Mouse (Mus musculus): ENCODE data around the gene Mogs. TPM values are rescaled to one million over a fixed set of nuclear protein-coding genes. Genes with fewer than 3 reads are reported as not detected.
"Not testable (repeated sequence)": the region's sequence is repeated elsewhere in the genome, so short reads cannot be mapped to it uniquely, and the experiment has no call there.

Mogs gene
- total RNA-seq, 2 experiments from 2014 or later, result 29.4 to 30.0 TPM

GRCm38 (mm10) chr6:83138056-83138455 lies 22.8 kb downstream of the Mogs start:
- DNase-seq (ENCODE audit: low spot score in 2 of 2), result no peak
- intact Hi-C loops (cut with DNase I), result no loop called here

- intact Hi-C loops (cut with DNase I), result no loop called here
Measured at GRCm38 (mm10) chr6:83140044-83140443, 24.7 kb downstream of the Mogs start.

GRCm38 (mm10) chr6:83141636-83142035 lies 26.3 kb downstream of the Mogs start:
- DNase-seq (ENCODE audit: low spot score in 2 of 2), result no peak
- intact Hi-C loops (cut with DNase I), result no loop called here

More at GRCm38 (mm10) chr6:83140044-83140443, 24.7 kb downstream of the Mogs start:
- DNase-seq (ENCODE audit: low spot score in 2 of 2), result peak in 1 of 2 experiments; percentile 6

- DNase-seq (ENCODE audit: low spot score in 2 of 2), result peak; percentile 75 to 82
- intact Hi-C loops (cut with DNase I), result no loop called here
Measured at GRCm38 (mm10) chr6:83142211-83142731, 27.0 kb downstream of the Mogs start.

- DNase-seq (ENCODE audit: low spot score in 2 of 2), result peak; percentile 46 to 59
- intact Hi-C loops (cut with DNase I), result no loop called here
Measured at GRCm38 (mm10) chr6:83142886-83143285, 27.6 kb downstream of the Mogs start.

- intact Hi-C loops (cut with DNase I), result no loop called here
- DNase-seq (ENCODE audit: low spot score in 2 of 2), result no peak
Measured at GRCm38 (mm10) chr6:83145209-83145608, 29.9 kb downstream of the Mogs start.

- intact Hi-C loops (cut with DNase I), result no loop called here
- DNase-seq (ENCODE audit: low spot score in 2 of 2), result no peak
Measured at GRCm38 (mm10) chr6:83145805-83146204, 30.5 kb downstream of the Mogs start.

- intact Hi-C loops (cut with DNase I), result no loop called here
- DNase-seq (ENCODE audit: low spot score in 2 of 2), result no peak
Measured at GRCm38 (mm10) chr6:83147280-83147679, 32.0 kb downstream of the Mogs start.

- DNase-seq (ENCODE audit: low spot score in 2 of 2), result no peak
- intact Hi-C loops (cut with DNase I), result no loop called here
Measured at GRCm38 (mm10) chr6:83151721-83152120, 36.4 kb downstream of the Mogs start.

- intact Hi-C loops (cut with DNase I), result no loop called here
- no peak for DNase-seq (ENCODE audit: low spot score in 2 of 2)
Measured at GRCm38 (mm10) chr6:83153038-83153437, 37.7 kb downstream of the Mogs start.

- no peak for DNase-seq (ENCODE audit: low spot score in 2 of 2)
- intact Hi-C loops (cut with DNase I), result no loop called here
Measured at GRCm38 (mm10) chr6:83153485-83153884, 38.2 kb downstream of the Mogs start.

- intact Hi-C loops (cut with DNase I), result loop anchor here (5.0 kb wide), 1 partner anchor 33 kb away; the partner anchor contains the start of gene Wbp1
- peak in 1 of 2 experiments; percentile 43 for DNase-seq (ENCODE audit: low spot score in 2 of 2)
Measured at GRCm38 (mm10) chr6:83155552-83156238, 40.4 kb downstream of the Mogs start.

GRCm38 (mm10) chr6:83156259-83156684 lies 41.0 kb downstream of the Mogs start, which contains the start of the genes Wdr54 and 1700003E16Rik:
Wdr54 (minus strand) TSS chr6:83156397.
1700003E16Rik (plus strand) TSS chr6:83156404.
- intact Hi-C loops (cut with DNase I), result loop anchor here (5.0 kb wide), 1 partner anchor 34 kb away; the partner anchor contains the start of gene Wbp1

GRCm38 (mm10) chr6:83159456-83159855 lies 44.2 kb downstream of the Mogs start:
- DNase-seq (ENCODE audit: low spot score in 2 of 2), result not testable (repeated sequence)
- intact Hi-C loops (cut with DNase I), result loop anchor here (5.0 kb wide), 1 partner anchor 37 kb away; the partner anchor contains the start of gene Wbp1

More at GRCm38 (mm10) chr6:83156259-83156684, 41.0 kb downstream of the Mogs start, which contains the start of the genes Wdr54 and 1700003E16Rik:
- DNase-seq (ENCODE audit: low spot score in 2 of 2), result peak; percentile 82 to 84

- no peak for DNase-seq (ENCODE audit: low spot score in 2 of 2)
- intact Hi-C loops (cut with DNase I), result loop anchor here (10.0 kb wide), 1 partner anchor 167 kb away; no protein-coding TSS in a partner anchor
Measured at GRCm38 (mm10) chr6:83161442-83161841, 46.1 kb downstream of the Mogs start.

- intact Hi-C loops (cut with DNase I), result loop anchor here (10.0 kb wide), 1 partner anchor 167 kb away; no protein-coding TSS in a partner anchor
- DNase-seq (ENCODE audit: low spot score in 2 of 2), result no peak
Measured at GRCm38 (mm10) chr6:83161921-83162641, 46.8 kb downstream of the Mogs start.

GRCm38 (mm10) chr6:83162701-83163100 lies 47.4 kb downstream of the Mogs start:
- intact Hi-C loops (cut with DNase I), result loop anchor here (10.0 kb wide), 1 partner anchor 168 kb away; no protein-coding TSS in a partner anchor
- DNase-seq (ENCODE audit: low spot score in 2 of 2), result no peak

- intact Hi-C loops (cut with DNase I), result loop anchor here (2.0 to 10.0 kb wide), 2 partner anchors 22 to 170 kb away; no protein-coding TSS in a partner anchor
- no peak for DNase-seq (ENCODE audit: low spot score in 2 of 2)
Measured at GRCm38 (mm10) chr6:83165026-83165606, 49.8 kb downstream of the Mogs start.

- peak; percentile 93 to 94 for DNase-seq (ENCODE audit: low spot score in 2 of 2)
- intact Hi-C loops (cut with DNase I), result loop anchor here (2.0 to 10.0 kb wide), 2 partner anchors 21 to 171 kb away; no protein-coding TSS in a partner anchor
Measured at GRCm38 (mm10) chr6:83165607-83166242, 50.4 kb downstream of the Mogs start, which contains the start of gene Dctn1. Dctn1 (plus strand) TSS chr6:83165920.
